Mouse (Mus musculus) brown adipose tissue, adult 24 weeks (tissue): Measurements from ENCODE around the gene Wwc1. TPM values are rescaled to one million over a fixed set of nuclear protein-coding genes. Genes with fewer than 3 reads are reported as not detected.

Experiments used
- H3K27ac ChIP-seq: fragments of 200-500 bp; replicated peaks from 2 replicates; pipeline ENCODE4 v1.5.1; 2012; ENCODE audit warnings: low read depth, mild to moderate bottlenecking, low read length
- H3K4me1 ChIP-seq: fragments of 200-500 bp; 2 replicates; pipeline ENCODE4 v1.6.1; 2012; ENCODE audit warnings: low read length, mixed read lengths; ENCODE audit not compliant: control insufficient read depth, insufficient read depth, insufficient read length
- H3K4me3 ChIP-seq: fragments of 200-500 bp; 2 replicates; pipeline ENCODE4 v1.5.1; 2012; ENCODE audit warnings: low read depth, mild to moderate bottlenecking, low read length, moderate library complexity; ENCODE audit not compliant: insufficient read depth
- polyA plus RNA-seq: library from polyadenylated mRNA; stranded (reverse); fragments of >200 nt; gene quantifications from 2 replicates; pipeline ENCODE4 v1.2.4, GENCODE M21; 2012; ENCODE audit not compliant: missing spikeins, insufficient read depth, insufficient read length

The Wwc1 gene
- not detected in 2 replicates for polyA plus RNA-seq

DNA sequence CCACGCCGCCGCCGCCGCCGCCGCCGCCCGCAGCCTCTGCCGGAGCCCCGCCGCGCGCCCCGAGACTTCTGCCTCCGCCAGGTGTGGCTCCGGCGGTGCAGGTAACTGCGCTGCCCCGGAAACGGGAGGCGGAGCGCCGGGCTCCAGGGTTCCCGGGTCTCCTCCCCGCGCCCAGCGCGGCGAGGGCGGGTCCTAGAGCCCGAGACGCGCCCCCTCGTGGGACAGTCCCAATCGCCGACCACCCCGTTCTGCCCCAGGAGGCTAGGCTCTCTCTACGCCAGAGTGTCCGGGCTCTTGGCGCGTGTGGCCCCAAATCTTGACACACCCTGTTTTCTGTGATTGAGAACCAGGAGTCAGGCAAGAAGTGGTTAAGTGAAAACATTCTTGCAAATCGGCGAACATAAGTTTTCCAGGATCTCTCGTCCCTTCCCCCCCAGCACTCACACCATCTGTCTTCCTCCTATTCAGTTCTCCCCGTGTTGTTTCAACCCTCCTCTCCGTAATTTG is at the start of gene Wwc1:
Gene Wwc1 (minus strand): TSS at position 117 of the 507 bp plus-strand sequence.
- H3K4me3 ChIP-seq, result peak within 1 kb of the TSS; percentile 31
- H3K27ac ChIP-seq, result no peak within 1 kb of the TSS
- H3K4me1 ChIP-seq, result no peaks in the 10 kb centered on the region

DNA sequence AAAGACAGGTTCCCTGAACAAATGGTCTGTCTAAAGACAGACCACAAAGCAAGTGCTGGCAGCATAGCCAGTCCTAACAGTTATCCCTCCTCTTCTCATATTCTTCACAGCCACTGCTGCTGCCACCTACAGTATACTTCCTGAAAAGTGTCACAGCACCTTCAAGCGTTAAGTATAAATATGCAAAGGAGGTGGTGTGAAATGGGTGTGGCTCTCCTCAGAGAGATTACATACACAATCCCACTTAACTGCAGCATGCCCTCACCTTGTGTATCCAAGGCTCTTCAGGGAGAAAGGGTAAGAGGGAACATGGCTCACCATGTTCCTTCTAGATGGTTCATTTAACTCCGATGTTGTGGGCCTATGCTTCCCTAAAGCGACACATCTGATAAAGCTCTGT is 39.7 kb upstream of the Wwc1 start:
- H3K4me1 ChIP-seq, result no peaks in the 10 kb centered on the region
- H3K27ac ChIP-seq, result no peak overlapping the region
- H3K4me3 ChIP-seq, result no peak overlapping the region

DNA sequence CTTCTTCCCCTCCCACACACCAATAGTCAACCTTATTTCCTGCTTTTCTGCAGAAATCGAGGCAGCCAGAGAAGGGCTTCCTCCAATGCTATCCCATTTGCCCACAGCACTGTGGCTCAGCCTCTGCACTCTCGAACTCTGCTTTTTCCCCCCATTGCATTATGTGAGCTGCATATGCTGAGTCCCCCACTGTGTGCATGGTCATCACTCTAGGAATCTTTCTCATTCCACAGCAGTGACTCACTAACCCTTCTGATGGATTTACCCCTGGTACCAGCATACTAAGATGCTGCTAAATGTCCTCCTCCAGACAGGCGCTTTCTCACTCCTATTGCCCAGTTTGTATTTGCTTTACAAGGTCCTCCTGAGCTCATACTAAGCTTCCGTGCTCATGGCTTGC is 32.9 kb upstream of the Wwc1 start:
- Histone ChIP-seq H3K4me3 (no peak overlapping the region), H3K4me1 (no peaks in the 10 kb centered on the region), H3K27ac (no peak overlapping the region)

DNA sequence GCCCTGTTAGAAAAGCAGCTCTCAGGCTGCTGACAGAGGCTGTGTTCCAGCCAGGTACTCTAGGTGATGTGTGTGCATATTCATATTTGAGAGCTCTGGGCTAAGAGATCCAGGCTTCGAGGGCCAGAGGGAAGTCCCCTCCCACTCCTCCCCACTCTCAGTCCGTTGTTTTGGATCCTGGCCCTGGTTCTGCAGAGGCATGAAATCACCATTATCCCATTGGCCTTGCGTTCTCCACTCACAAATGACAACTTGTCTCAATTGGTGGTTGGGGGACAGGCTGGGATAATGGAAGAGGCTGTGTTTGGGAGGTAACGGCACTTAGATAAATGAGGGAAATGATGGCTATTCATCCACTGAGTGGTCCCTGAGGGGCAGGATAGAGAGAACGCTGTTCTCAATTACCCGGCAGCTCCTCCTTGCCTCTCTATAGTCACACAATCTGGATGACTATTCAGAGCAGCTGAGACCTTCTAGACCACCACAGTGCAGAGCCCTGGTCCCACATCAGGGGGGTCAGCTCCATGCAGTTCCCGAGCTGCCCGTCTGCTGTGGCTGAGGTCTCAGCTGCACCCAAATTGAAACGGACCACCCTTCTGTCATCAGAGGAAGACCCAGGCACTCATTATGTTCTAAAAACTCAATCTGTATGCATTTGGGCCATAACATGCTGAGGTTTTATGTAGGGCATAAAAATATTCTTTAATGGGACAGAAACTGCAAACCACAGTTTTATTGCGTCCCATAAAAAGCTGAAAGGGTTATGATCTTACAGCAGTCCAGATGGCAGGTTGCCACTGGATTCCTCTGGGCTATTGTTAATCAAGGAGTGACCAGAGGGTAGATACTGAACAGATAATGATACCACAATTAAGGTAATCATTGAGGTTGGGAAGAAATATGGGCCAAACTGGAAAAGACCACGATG is 29.2 kb upstream of the Wwc1 start:
- Histone ChIP-seq H3K4me1 (no peaks in the 10 kb centered on the region), H3K4me3 (no peak overlapping the region), H3K27ac (no peak overlapping the region)

DNA sequence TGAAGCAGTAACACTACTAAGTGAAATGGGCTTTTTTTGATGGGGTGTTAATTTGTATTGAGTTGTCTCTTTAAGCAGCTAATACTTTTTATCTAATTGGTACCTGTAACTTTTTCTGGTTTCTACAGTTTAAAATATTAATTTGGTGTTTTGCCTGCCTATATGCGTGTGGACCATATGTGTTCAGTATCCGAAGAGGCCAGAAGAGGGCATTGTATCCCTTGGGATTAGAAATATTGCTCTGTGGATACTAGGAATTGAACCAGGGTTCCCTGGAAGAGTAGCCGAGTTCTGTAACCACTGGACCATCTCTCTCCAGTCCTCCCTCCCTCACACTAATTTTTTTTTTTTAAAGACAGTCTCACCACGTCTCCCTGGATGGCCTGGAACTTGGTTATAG is 22.6 kb upstream of the Wwc1 start:
- H3K4me3 ChIP-seq, result no peak overlapping the region
- H3K4me1 ChIP-seq, result no peaks in the 10 kb centered on the region
- no peak overlapping the region for H3K27ac ChIP-seq

DNA sequence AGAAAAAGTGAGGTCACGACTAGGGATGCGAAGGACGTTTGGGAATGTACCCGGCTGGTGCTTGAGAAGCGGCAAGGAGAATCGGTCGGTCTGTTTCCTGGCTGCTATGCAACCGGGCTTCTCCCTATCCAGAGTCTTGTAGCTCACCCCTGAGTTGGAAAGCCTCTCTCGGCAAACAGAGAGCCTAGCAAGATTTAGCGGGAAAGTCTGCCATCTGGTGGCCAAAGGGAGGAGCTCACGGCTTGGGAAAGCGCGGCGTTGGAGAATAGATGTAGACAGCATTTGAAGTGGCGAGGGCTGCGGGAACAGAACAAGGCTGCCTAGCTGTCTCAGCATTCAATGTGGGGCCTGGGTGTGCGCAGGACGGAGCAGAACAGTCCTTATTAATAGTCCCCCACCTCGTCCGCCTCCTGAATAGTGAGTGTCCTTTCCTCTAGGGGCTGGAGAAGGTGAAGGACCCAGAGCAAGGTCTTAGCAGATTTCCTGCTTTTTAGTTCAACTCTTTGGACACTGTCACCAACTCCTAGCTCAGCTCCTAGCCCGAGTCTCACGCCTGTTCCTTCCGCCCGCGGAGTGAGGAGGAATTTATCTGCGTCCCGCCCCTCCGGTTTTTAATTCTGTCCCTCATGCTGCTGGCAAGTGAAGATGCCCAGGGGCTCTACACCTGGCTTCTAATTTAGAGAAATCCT is 21.1 kb upstream of the Wwc1 start:
- no peaks in the 10 kb centered on the region for H3K4me1 ChIP-seq
- peak overlapping the region; percentile 37; the same call in 1 of the 2 replicates for H3K4me3 ChIP-seq
- H3K27ac ChIP-seq, result no peak overlapping the region

DNA sequence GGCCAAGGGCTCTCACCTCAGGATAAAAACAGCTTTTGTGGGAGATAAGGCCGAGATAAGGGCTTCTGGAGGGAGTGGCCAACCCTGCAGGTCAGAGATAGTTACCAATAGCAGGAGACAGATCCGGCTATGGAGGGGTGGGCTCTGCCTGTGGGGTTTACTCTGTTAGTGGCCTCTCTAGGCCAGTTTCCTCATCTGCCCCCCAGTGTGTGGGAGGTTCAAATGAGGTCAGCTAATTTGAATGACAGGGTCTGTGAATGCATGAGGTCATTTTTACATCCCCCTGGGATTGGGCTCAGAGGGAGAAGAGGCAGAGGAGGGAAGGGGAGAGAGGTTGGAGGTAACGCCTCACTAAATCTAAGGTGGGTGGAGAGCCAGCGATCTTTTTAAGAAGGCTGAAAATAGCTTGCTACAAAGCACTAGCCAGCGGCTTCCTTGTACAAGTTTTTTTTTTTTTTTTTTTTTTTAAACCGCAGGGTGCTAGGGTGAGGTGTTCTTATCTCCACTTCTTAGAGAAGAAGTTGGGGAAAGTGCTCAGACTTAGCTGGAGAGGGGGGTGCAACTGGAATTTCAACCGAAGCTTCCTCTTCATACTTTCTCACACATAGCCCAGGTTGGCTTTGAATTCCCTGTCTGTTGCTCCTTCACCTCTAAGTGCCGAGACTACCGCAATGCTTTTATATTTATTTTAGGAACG is 20.4 kb upstream of the Wwc1 start:
- Histone ChIP-seq H3K27ac (no peak overlapping the region), H3K4me1 (no peaks in the 10 kb centered on the region), H3K4me3 (peak overlapping the region; percentile 37; the same call in 1 of the 2 replicates)

DNA sequence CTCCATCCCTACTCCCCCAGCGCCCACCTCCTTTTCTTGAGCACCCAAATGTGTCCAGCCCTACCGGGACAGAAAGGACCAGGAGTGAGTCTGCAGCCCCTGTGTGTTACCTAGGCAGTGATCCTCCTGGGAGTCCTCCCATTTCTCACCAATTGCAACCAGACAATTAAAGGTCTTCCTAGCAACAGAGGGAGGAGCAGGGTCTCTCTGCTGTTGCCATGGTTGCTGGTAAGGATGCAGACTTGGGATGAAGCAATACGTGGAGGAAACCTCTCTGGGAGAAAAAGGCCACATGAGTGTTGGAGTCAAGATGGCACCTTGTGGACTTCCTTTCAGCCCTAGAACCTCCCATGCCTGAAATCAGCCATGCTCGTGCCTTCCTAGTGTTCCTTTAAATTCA is 19.7 kb upstream of the Wwc1 start:
- H3K27ac ChIP-seq, result no peak overlapping the region
- H3K4me1 ChIP-seq, result no peaks in the 10 kb centered on the region
- H3K4me3 ChIP-seq, result no peak overlapping the region

DNA sequence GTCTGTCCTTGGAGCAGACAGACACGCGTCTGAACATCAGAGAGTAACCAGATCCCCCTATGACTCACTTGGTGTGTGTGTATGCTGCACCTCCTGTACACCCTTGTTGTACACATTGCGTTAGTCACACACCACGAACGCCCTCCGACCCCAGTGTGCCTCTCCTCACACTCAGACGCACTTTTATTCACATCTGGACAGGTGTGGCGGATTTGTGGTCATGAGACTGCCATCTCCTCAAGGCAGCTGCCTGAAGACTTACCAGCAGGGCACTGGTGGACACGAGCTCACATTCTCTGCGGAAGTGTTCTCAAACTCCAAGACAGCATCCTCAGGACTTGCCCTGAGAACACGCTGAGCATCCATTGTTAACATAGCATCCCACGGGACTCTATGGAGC is 17.7 kb upstream of the Wwc1 start:
- H3K4me3 ChIP-seq, result no peak overlapping the region
- no peak overlapping the region for H3K27ac ChIP-seq
- H3K4me1 ChIP-seq, result no peaks in the 10 kb centered on the region

DNA sequence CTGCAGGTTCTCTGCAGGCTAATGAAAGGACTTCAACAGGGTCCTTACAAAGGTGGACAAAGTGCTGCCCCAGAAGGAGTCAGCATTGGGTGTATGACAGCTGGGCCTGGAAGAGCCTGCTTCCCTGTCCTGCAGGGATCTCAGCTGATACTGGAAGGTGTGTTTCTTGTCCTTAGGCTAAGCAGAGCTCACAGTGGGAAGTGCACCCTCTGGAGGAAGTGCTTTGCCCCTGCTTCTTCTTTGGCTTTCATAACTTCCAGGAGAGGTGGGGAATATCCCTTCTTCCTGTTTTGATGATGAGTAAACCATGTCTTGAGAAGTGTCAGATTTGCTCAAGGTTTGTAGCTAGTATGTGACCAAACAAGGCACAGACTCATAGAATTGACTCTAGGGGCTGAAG is 15.0 kb upstream of the Wwc1 start:
- no peak overlapping the region for H3K27ac ChIP-seq
- H3K4me1 ChIP-seq, result no peaks in the 10 kb centered on the region
- H3K4me3 ChIP-seq, result no peak overlapping the region

DNA sequence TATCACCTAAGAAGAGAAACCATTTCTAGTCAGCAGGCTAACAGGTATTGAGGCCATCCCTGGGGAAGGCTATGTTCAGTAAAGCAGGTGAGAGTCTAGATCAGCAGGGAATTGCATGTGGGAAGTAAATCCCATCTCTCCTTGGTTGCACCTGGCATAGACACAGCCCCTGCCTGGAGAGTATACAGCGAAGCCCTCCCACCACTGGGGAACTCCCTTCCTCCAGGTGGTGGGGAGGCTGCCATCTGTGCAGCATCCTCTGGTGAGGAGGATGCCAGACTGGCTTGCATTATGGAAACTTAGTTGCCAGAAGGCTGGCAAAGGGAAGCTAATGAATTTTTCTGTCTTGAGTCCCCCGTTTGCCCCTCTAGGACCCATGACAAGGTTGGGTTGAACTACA is 11.5 kb upstream of the Wwc1 start:
- no peak overlapping the region for H3K4me3 ChIP-seq
- H3K4me1 ChIP-seq, result no peaks in the 10 kb centered on the region
- no peak overlapping the region for H3K27ac ChIP-seq

DNA sequence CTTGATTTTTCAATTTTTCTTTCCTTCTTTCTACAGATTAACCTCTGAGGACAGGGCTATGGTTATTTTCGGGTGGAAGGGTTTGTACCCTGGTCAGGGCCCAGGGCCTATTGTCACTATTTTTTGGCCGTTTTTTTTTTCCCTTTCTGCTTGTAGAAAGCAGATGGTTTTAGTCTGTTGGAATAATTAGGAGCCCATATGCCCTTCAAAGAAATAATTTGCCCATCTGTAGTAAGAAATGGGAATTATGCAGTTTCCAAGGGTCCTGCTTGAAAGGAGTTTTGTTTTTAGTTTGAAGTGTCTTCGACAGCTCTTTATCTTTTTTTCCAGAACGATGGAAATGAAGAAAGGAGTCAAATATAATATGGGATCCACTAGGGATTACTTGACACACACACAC is 9.6 kb upstream of the Wwc1 start:
- Histone ChIP-seq H3K4me1 (no peaks in the 10 kb centered on the region), H3K4me3 (no peak overlapping the region), H3K27ac (no peak overlapping the region)

DNA sequence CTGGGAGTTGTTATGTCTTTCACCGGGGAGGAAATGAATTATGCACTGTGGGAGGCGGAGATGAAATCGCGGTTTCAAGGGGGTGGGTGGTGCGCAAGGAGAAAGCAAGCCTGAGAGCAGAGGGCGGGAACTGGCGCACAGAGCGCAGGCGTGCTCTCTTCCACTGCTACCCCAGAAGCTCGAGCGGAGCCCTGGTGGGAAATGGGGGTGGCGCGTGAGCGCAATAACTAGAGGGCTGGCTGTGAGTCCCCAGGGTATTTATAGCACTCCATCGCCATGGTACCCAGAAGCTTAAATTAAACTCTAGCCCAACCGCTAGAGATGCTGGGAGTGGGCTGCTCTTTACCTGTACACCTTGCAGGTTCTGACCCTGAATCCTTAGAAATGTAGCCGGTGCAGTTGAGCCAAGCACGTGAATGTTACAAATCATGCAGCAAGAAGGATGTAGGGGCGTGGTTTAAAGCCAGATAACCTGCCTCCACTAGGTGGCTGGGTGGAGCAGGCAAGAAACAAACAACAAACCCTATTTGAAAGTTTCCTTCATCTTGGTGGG is 5.6 kb upstream of the Wwc1 start:
- H3K27ac ChIP-seq, result no peak overlapping the region
- H3K4me1 ChIP-seq, result no peaks in the 10 kb centered on the region
- no peak overlapping the region for H3K4me3 ChIP-seq

DNA sequence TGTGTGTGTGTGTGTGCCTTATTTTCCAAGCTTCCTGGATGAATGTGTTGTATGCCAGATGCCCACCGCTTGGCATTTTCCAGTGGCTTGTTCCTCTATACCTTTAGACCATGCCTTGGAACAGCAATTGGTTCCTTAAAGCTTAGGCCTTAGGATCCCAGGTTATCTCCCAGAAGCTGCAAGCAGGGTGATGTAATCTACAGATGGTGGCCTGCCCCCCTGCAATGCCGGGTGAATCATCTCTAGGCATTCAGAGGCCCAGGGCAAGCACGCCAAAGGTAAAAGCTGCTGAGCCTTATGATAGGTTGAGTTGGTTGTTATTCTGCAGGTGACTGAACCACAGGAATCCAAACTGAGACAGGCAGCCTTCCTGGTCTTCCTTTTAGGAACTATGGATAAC is 2.4 kb upstream of the Wwc1 start:
- Histone ChIP-seq H3K4me1 (no peaks in the 10 kb centered on the region), H3K4me3 (no peak overlapping the region), H3K27ac (no peak overlapping the region)
